Mouse (Mus musculus) heart, adult 8-10 months (tissue): ENCODE results near the gene Ppp1r13l. TPM values are rescaled to one million over a fixed set of nuclear protein-coding genes. Genes with fewer than 3 reads are reported as not detected.

ENCODE experiments used
- DNase-seq: peaks from one replicate; pipeline ENCODE4 v3.0.0; 2022; ENCODE audit warnings: low spot score
- total RNA-seq, 4 experiments: library from RNA; stranded (reverse); gene quantifications; 2 replicates each; pipeline ENCODE4 v1.2.4; 2022

The Ppp1r13l gene
- total RNA-seq, result 10 to 100 TPM; 31.6 to 66.7 (median 47.6) TPM

DNA sequence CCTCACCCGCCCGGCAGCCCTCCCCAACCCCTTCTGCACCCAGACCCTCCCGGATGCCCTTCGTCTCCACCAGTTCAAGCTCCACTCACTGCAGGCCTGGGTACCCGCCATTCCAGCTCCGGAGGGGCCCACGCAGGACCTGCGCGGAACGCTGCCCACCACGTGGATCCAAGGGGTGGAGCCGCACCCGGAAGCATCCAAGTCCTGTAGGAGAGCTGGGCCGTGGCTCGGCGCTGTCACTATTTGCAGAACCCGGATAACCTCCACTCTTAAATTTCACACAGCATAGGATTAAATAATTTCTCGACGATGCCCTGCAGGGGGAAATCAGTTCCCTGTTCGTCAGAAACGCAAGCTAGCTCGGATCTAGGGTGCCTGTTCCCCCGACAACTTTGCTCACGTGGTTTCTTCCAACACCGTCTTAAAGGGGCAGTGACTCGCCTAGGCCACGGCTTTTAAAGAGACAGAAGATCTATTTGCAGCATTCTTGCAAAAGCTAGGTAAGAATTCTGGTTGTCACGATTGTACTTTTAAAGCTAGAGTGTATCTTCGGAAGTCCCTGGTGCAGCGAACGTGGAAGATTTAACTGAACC lies at the start of gene Ppp1r13l, which contains the start of gene Cd3eap:
TSS of gene Ppp1r13l (plus strand) at position 451 of the 593 bp plus-strand sequence.
TSS of gene Cd3eap (minus strand) at position 185 of the 593 bp plus-strand sequence.
- DNase-seq, result peak; percentile 88

DNA sequence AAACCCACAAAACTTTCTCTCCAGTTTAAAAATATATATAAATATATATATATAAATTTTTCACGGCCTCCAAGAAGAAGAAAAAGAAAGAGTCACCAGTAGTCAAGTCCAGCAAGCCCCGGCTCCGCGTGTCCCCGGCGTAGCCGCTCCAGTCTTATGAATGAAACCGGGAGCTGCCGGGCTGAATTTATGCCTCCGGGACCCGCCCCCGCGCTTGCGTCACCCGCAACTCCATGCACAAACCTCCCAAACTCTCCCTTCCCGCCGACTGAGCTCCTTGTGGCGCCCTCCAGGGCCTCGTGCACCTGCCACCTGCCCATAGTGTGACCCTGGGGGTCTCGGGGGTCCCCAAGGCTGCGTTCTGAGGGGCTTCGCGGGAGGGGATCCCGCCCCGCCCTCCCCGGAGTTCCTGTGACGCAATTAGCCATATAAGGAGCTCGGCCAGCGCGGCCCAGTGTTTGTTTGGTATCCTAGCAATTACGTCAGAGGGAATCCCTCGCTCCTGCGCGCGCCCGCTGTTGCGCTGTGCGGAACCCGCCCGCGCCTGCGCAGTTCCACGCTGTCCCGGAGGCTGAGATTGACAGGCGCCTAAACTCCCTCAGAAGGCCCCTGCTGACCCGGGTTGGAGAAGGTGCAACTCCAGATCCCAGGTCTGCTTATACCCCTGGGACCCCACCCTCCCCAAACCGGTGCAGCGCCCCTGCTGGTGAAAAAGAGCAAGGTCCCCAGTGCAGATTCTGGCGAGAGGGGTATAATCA lies 49.5 kb upstream of the Ppp1r13l start, which contains the start of gene Fosb:
TSS of gene Fosb (minus strand) at position 168 of the 758 bp plus-strand sequence.
- DNase-seq, result peak; percentile 93

DNA sequence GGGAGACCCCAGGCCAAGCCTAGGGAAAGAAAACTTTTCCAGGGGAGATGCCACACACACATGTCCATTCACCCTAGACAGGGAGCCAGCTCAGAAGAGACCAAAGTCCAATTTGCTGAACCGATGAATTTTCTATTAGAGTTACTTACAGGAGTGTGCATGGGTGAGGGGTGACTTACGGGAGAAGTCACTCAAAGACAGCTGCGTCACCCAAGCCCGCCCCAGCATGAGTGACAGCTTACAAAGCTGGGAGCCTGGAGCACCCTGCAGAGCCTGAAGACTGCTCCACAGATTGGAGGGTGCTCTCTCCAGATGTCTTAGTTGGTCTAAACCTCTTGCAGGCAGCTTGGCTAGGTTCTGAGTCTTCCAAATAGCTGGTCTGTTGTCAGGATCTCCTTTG lies 47.6 kb upstream of the Ppp1r13l start:
- no peak for DNase-seq

DNA sequence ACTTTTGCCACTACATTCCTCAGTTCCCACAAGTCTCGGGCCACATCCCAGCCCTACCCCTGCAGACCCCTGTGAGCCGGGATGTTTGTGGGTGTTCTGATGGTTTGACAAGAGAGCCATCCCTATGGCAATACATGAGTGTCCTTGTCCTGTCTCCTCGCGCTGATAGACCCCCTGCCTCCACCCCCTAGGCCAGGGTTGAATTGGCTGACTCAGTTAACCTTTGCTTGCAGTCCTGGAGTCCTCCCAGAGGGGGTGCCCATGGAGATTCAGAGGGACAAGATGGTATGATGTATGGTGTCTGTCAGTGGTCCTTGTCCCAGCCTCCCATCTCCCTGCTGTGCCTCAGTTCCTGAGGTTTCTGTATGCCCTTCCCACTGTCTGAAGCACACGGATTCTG lies 45.5 kb upstream of the Ppp1r13l start:
- no peak for DNase-seq

DNA sequence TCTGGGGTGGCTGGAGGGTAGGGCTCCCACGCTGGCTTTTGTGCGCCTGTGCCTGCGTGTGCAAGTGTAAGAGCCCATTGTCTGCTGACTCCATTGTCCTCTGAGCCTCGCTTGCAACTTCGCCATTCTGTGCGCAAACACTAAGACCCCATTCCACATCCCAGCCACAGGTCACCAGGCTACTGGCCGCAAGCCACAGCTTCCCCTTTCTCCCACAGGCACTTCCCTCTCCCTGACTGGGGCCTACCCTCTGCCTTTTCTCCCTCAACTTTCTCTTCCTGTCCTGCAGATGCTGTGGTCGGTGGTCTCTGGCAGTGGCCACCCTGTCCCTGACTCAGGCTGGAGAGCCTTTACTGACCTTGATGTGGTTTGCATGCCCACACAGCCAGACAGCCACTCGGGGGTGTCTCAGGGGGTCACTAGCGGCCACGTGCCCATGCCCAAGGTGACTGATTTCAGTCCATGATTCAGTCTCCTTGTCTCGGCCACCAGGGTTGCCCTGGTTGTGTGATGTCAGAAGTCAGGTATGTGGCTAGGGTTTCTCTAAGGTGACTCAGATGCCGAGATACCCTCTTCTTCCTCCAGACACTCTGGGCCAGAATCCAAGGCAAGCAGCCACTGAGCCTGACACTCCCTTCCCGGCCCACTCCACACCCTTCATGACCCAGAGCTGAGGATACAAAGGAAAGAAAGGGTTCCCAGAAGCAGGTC lies 42.9 kb upstream of the Ppp1r13l start:
- peak; percentile 54 for DNase-seq

DNA sequence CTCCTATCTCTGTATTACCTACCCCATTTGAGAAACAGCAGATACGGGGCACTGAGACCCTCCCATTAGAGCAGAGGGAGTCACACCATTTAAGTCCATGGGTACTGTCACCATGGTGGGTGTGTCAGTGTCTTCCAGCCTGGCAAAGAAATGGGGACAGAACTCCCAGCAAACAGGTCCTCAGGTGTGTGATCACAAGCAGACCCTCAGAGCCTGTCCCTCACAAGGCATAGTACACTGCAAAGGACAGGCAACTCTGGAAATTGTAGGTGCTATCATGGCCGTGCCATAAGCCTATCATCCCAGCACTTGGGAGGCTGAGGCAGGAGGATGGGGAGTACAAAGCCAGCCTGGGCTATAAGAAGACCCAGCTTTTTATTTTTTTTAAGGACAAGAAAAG lies 41.3 kb upstream of the Ppp1r13l start:
- DNase-seq, result no peak

DNA sequence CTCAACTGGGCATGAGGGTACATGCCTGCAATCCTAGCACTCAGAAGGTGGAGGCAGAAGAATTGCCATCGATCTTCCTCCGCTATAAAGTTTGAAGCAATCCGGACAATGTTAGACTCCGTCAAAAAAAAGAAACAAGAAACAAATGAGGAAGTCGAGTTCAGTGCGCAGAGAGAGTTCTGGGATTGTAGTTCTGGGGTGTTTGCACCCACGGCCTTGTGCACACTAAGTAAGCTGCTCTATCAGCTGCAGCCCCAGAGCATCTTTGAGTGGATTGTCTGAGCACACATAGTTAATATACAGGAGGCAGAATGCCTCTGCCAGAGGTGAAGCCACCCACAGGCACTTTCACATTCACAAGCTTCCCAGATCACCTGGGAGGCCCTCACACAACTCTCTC lies 40.9 kb upstream of the Ppp1r13l start:
- no peak for DNase-seq

DNA sequence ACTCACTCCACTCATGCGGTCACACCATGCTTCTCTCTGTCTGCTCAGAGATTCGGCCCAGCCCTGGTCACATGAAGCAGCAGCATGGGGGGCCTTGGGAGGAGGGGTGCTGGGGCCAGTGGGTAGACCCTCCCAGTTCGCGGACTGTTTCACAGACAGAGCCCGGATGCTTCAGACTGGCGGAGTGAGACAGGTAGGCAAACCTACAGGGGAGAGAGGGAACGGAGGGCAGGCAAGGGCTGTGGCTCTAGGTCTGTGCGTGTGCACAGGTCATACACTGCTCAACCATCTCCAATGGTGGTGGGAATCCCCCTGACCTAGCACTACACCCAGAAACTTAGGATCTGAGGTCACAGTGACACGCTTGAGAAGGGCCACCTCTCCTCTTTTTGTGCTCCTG lies 40.1 kb upstream of the Ppp1r13l start:
- DNase-seq, result no peak

DNA sequence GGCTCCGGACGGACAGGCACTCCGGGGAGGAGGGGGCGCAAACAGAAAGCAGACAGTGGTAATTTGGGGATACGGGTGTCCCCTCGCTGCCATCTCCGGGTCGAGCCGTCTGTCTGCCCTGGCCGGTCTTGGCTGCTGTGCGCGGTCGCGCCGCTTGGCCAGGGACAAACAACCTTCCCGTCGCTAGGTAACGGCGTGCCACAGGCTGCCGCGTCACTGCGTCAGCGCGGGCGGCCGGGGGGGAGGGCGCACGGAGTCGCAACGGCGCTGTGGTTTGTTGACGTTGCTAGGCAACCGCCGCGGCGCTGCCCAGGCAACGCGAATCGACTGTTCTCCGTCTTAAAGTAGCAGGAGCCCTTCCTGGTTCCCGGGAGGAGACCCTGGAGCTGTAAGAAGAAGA lies 39.6 kb upstream of the Ppp1r13l start:
- peak; percentile 94 for DNase-seq

DNA sequence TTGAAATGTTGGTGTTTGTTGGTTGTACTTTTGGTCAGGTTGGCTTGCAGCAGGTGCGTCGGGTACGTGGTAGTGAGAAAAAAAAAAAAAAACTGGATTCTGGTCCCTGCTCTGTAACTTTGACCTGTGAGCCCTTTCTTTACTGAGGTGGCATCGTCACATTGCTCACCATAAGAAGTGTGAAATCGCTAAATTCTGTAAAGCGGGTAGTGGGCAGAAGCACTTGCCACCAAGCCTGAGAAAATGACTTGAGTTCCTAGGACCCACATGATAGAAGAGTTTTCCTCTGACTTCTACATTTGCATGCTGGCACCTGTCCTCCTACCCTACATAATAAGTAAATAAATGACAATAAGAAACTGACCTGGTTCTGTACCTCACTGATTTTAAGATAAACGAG lies 38.9 kb upstream of the Ppp1r13l start:
- no peak for DNase-seq

DNA sequence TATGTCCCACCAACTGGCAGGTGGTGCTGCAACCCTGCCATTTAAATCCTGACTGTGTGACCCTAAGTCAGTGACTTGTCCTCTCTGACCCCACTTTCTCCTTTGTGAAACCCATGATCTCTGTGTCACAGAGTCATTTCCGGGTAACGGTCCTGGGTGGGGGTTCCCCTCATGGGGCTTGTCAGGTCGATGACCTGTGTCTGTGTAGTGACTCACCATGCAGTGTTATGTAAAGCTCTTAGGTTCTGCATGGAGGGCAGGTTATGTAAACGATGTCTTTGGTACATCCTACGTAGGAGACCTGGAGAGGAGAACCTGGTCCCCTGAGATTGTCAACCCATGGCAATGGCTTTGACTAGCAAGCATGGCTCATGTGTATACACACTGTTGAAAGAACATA lies 38.1 kb upstream of the Ppp1r13l start:
- no peak for DNase-seq

DNA sequence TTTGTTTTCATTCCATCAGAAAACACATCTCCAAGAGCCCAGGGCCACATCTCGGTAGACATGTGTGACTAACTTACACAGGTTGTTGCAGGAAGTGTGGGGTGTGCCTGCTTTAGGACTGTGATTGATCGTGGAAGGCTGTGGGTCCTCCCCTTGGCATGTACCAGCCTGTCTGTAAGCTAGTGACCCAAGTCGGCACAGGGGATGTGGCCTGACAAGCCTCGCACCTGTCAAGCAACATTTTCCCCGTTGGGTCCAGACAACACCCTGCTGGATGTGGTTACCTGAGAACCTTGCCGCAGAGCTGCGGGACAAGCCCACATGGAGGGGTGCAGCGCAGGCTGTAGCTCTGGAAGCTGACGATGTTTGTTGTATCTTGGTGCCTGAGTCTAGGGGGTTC lies 37.1 kb upstream of the Ppp1r13l start:
- DNase-seq, result no peak

DNA sequence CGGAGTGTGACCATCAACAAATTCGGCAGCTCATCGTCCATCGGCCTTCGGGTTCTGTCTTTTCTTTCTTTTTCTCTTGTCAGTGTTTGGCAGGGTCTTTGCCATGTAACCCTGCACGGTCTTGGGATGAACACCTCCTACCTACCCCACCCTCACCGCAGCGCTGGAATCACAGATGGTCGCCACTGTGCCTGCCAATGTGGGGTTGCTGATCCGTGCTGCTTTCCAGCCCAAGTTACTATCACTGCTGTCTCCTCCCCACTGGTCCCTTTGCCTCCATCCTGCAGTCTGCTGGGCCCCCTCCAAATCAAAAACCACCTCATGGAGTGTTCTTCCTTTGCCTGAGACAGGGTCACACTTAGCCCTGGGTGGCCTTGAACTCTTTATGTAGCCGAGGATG lies 35.3 kb upstream of the Ppp1r13l start:
- DNase-seq, result no peak

DNA sequence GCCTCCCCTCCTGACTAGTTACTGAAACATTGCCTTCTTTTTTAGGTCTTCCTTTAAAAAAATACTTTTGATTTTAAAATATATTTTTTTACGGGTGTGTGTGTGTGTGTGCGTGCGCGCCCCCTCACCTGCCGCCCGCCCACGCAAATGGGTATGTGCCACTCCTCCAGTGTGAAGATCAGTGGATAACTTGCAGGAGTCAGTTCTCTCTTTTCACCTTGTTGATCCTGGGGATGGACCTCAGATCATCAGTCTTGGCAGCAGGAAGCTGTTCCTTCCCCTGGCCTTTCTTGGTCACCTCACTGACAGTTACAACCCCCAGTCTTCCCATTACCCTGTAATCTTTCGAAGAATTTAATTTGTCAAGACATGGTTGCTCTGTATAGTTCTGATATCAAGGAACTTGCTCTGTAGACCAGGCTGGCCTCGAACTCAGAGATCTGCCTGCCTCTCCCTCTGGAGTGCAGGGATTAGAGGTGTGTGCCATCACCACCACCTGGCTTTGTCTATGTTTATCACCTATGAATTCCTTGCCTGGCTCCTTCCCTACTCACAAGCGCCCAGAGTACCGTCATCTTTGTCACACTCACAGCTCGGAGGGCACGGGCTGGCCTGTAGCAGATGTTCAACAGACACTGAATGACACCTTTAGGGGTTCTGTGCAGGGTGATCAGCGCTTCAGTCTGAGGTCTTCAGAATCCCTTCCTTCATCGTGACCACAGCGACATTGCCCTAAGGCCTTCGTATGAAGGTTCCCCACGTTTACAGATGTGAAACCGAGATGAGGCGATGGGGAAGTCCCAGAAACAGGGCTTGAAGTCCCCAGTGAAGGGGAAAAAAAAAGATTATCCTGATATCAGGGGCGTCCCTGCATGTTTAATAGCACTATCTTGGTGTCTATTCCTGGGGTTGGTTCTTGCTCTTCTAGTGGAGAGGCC lies 34.0 kb upstream of the Ppp1r13l start:
- no peak for DNase-seq

DNA sequence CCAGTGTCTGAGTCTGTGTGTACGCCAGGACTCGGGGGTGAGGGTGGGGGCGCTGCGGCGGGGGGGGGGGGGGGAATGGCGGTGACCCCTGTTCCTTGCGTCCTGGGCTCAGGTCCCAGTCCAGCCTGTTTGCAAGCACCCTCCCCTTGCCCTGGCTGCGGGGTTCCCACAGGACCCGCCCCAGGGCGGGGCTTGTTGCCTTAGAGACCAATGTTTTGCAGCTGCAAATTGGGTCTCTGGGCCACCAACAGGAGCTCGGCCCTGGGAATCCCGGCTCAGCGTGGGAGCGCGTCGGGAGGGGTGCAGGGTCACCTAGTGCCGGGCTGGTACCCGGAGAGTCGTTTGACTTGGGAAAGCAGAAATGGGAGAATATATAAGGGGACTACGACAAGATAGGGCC lies 33.2 kb upstream of the Ppp1r13l start:
- peak; percentile 94 for DNase-seq

DNA sequence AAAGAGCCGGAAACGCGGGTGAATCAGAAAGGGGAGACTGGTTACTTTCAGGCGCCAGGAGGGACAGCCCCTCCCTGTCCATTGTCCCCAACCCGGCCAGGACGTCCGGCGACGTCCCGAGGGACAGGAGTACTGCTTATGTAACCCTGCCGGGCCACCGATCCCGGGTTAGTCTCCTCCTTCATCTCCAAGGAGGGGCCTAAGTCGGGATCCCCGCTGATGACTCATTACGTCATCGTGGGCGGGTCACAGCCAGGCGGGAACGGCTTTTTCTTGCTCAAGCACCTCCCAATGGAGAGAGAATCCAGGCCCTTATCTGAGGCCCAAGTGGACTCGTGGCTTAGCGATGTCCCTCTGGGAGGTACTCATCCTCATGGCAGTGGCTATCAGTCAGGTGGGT lies 32.4 kb upstream of the Ppp1r13l start:
- DNase-seq, result peak; percentile 96

DNA sequence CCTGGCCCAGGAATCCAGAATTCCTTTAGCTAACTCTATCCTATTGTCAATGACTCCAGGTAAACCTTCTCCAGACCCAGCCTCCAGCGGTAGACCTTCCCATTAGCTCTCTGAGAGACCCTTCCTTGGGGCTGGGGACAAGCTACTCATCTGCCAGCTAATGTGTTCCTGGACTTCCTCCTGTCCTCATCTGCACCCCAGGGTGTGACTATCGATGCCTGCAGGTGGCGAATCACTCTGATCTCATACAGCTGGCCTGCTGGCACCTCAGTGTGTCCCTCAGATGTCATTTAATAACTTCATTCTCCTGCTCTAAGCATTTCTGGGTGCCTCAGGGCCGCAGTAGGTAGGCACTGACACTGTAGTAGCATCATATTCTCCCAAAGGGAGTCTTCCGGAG lies 31.8 kb upstream of the Ppp1r13l start:
- no peak for DNase-seq

DNA sequence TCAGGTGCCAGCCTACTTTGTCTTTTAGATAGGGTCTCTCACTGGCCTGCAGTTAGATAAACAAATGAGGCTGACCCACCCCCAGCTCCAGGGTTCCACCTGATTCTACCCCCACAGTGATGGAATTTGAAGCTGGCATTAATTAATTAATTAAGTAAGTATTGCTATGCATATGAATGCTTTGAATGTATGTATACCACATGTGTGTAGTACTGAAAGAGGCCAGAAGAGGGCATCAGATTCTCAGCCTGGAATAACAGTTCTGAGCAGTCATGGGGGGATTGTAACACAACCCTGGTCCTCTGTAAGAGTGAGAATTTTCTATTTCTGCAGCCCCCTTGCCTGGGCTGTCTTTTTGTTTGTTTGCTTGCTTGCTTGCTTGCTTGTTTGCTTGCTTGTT lies 31.1 kb upstream of the Ppp1r13l start:
- no peak for DNase-seq

DNA sequence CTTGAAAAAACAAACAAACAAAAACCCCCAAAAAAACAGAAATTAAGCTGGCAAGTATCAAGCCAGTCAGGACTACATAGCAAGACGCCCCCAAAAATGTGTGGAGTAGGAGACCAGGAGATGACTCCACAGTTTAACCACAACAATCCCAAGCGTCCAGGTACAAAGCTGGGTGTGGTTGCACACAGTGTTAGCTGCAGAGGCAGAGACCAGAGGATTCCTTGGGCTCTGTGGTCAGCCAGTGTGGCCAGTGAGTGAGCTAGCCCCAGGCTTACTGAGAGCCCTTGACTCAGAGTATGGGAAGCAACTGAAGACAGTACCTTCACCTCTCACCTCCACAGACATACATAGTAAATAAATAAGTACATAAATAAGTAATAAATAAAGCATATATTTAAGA lies 27.6 kb upstream of the Ppp1r13l start:
- DNase-seq, result no peak

DNA sequence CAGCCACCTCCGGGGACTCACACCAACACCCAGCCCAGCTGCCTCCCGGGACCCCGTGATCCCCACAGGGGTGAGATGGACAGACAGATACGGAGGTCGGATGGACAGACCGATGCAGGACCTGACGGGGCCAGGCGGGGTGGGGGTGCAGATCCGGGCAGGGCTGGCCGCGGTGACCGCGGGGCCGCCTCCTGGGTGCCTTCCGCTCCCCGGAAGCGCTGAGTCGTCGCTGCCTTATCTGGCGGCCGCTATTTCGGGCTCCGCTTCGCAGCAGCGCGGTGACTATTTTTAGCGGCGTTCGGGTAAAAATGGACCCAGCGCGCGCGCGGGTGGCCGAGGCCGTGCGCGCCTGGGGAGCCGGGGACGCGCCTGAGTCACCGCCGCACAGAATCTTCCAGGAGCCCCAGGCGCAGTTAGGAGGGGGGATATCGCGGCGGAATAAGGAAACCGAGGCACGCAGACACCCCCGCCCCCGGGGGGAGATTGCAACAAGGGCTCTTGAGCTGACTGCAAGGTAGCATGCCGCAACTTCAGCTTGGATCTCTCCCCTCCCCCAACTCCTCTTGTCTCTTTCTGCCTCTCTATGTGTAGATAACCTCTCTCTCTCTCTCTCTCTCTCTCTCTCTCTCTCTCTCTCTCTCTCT lies 26.7 kb upstream of the Ppp1r13l start:
- peak; percentile 79 for DNase-seq

DNA sequence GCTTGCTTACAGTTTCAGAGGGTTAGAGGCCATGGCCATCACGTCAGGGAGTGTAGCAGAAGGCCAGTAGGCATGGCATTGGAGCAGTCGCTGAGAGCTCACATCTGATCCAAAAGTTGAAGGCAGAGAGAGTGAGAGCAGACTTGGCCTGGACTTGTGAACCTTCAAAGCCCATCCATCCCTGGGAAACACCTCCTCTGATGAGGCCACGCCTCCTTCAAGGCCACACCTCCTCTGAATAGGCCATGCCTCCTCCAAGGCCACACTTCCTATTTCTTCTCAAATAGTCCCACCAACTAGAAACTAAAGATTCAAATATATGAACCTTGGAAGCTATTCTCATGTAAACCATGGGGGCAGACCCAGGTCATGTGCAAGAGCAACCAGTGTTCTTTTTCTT lies 24.0 kb upstream of the Ppp1r13l start:
- DNase-seq, result no peak
